Mouse (Mus musculus) embryonic facial prominence, embryonic 15.5 days (tissue): ENCODE measurements around the gene Kif6. TPM values are rescaled to one million over a fixed set of nuclear protein-coding genes. Genes with fewer than 3 reads are reported as not detected.

Experiments used
- ATAC-seq: fragments of 200-750 bp; cut with Nextera tagmentation; 2 replicates; pipeline ENCODE4 v1.8.0; 2017; ENCODE audit warnings: low read depth, moderate TSS enrichment; ENCODE audit not compliant: insufficient number of reproducible peaks, low FRiP score, low TSS enrichment
- H3K27ac ChIP-seq: fragments of 300-500 bp; sonication (generic); replicated peaks from 2 replicates; pipeline ENCODE4 v1.5.1; 2015; ENCODE audit warnings: mild to moderate bottlenecking, inconsistent platforms
- H3K27me3 ChIP-seq: fragments of 300-500 bp; sonication (generic); 2 replicates; pipeline ENCODE4 v1.6.1; 2015; ENCODE audit warnings: inconsistent platforms
- H3K36me3 ChIP-seq: fragments of 300-500 bp; sonication (generic); 2 replicates; pipeline ENCODE4 v1.6.1; 2015; ENCODE audit warnings: mild to moderate bottlenecking, inconsistent platforms
- H3K4me1 ChIP-seq: fragments of 300-500 bp; sonication (generic); 2 replicates; pipeline ENCODE4 v1.6.1; 2015; ENCODE audit warnings: inconsistent platforms
- H3K4me2 ChIP-seq: fragments of 300-500 bp; sonication (generic); replicated peaks from 2 replicates; pipeline ENCODE4 v1.6.1; 2015; ENCODE audit warnings: mild to moderate bottlenecking, inconsistent platforms
- H3K4me3 ChIP-seq: fragments of 300-500 bp; sonication (generic); replicated peaks from 2 replicates; pipeline ENCODE4 v1.5.1; 2015; ENCODE audit warnings: mild to moderate bottlenecking, inconsistent platforms
- H3K9ac ChIP-seq: fragments of 300-500 bp; sonication (generic); 2 replicates; pipeline ENCODE4 v1.6.1; 2015; ENCODE audit warnings: inconsistent platforms
- H3K9me3 ChIP-seq: fragments of 300-500 bp; sonication (generic); replicated peaks from 2 replicates; pipeline ENCODE4 v1.6.1; 2016; ENCODE audit warnings: inconsistent platforms
- WGBS: fragments of 180-500 bp; shearing (Covaris S2); methylation state at CpG from one replicate; pipeline ENCODE4 v1.1.7; 2015; 5-methylcytosine and 5-hydroxymethylcytosine counted together
- polyA plus RNA-seq: library from polyadenylated mRNA; unstranded; fragments of >200 nt; fragmentation: Nextera tagmentation; extraction: Ambion mirVana; gene quantifications from 2 replicates; pipeline ENCODE4 v1.2.1, GENCODE M21; 2015

Gene Kif6
- polyA plus RNA-seq, 1 experiment from 2014 or later = 3.9 TPM

DNA sequence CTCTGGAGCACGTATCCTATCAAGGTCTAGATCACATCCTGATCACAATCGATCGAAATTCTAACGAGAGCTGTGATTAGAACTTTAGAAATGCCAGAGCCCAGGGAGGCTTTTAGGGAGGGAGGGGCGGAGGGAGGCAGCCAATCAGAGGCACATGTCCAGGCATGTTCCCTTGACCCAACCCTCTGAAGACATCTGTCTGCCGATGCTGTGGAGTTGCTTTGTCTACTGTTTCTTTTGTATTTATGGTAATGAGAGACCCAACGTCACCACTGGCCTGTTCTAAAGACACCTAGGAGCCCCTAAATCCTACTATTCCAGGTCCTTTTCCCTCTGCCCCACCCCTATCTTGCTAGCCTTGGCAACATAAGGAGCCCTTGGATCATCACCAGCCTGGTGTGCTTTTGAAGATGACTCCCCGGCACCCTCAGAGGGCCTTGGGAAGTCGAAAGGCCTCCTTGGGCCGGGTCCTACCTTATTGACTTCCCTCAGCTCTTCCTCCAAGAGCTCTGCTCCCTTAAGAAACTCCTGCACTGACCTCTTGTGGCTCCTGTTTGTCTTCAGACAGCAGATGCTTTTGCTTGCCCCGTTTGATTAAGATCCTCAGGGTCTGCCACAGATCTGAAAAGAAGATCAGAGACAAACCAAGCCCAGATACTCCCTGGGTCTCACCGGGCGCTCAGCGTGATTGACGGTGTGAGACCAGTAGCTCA is 261.2 kb downstream of the Kif6 start:
- no peak overlapping the region for H3K27ac ChIP-seq
- H3K4me1 ChIP-seq = no peaks in the 10 kb centered on the region; the same call in 1 of the 2 replicates
- no peak overlapping the region for H3K4me3 ChIP-seq
- H3K4me2 ChIP-seq = no peak overlapping the region
- H3K36me3 ChIP-seq = no peaks in the 10 kb centered on the region
- H3K27me3 ChIP-seq = no peaks in the 10 kb centered on the region
- H3K9ac ChIP-seq = no peak overlapping the region
- ATAC-seq = no peak
- H3K9me3 ChIP-seq = no peaks in the 10 kb centered on the region
- 50% methylated on average over 15 of the region's 15 CpGs for WGBS

DNA sequence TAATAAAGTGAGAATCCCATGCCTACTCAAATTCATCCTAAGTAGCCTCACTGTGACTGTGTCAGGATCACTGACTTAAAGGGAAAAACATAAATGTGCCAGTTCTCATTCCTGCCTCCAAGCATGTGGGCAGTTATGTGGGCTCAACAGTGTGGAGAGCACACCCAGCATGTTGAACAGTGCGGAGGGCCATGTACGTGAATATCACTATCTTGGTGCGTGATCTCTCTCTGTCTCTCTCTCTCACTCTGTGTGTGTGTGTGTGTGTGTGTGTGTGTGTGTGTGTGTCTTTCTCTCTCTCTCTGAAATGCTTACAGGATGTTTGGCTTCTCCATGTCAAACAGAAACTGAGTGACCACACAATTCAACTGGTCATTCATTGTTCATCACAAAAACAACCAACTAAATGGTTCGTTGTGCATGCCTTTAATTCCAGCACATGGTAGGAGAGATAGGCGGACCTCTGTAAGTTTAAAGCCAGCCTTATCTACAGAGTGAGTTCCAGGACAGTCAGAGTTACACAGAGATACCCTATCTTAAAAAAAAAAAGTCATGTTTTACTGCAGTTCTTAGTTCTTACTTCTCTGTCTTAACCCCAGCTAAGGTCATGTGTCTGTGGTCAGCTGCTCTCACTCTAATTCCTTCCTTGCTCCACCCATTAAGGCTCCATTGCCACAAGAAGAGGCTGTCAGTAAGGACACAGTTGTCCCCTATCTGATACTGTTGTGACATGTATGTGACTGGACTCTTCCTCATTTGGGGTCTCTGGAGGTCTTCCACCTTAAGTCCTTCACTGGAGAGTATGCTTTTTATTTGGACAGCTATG is 266.2 kb downstream of the Kif6 start:
- no peak for ATAC-seq
- Histone ChIP-seq H3K4me3 (no peak overlapping the region), H3K36me3 (no peaks in the 10 kb centered on the region), H3K27me3 (no peaks in the 10 kb centered on the region), H3K27ac (no peak overlapping the region), H3K9ac (no peak overlapping the region), H3K9me3 (no peaks in the 10 kb centered on the region), H3K4me1 (0 out of 2 replicates have a peak, but pooled peaks cover 5% of the 10 kb centered on the region), H3K4me2 (no peak overlapping the region)
- WGBS = 84% methylated on average over 5 of the region's 5 CpGs

DNA sequence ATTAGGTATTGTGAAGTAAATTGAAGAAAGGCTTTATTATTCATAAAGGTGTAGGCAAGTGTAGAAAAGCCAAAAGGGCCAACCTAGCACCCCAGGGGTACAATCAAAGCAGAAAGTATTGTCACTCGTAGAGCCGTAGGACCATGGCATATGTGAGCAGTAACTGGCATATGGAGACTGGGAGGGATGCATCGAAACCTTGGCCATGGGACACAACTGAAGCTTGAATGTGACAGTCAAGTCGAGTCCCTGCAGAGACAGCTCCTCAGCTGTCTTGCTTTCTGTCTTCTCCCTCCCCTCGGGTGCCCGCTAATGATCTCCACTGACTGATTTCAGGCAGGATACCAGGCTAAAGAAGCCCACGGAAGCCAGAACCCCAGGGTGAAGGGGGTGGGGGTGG is 266.9 kb downstream of the Kif6 start:
- Histone ChIP-seq H3K9me3 (no peaks in the 10 kb centered on the region), H3K4me1 (0 out of 2 replicates have a peak, but pooled peaks cover 5% of the 10 kb centered on the region), H3K4me2 (no peak overlapping the region), H3K27me3 (no peaks in the 10 kb centered on the region), H3K4me3 (no peak overlapping the region), H3K36me3 (no peaks in the 10 kb centered on the region), H3K27ac (no peak overlapping the region), H3K9ac (no peak overlapping the region)
- ATAC-seq = no peak
- 84% methylated on average over 7 of the region's 7 CpGs for WGBS

DNA sequence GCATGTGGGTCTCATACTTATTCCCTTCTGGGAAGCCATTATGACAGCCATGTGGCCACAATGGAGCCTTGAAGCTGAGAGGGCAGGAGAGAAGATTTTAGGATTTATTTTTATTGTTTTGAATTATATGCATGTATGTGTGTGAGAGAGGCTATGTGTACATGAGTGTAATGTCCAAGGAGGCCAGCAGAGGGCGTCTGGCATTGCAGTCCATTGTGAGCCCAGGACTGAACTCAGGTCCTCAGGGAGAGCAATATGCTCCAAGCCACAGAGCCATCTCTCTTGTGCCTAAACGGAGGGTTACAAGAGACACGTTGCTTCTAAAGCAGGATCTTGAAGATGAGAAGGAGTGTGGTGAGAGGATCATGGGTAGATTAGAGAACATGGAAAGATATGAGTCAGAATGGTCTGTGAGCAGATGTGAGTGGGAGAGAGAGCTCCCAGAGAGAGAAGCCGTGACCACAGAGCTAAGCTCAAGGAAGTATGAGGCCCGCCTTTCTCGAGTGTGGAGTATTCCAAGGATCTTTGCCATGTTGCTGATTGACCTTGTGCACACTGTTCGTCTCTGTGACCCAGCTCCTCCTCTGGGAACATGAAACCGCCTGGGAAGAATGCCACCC is 268.3 kb downstream of the Kif6 start:
- Histone ChIP-seq H3K27ac (no peak overlapping the region), H3K9ac (no peak overlapping the region), H3K27me3 (no peaks in the 10 kb centered on the region), H3K4me2 (no peak overlapping the region), H3K4me3 (no peak overlapping the region), H3K9me3 (no peaks in the 10 kb centered on the region), H3K4me1 (0 out of 2 replicates have a peak, but pooled peaks cover 10% of the 10 kb centered on the region), H3K36me3 (no peaks in the 10 kb centered on the region)
- WGBS = 75% methylated on average over 8 of the region's 8 CpGs
- 0 out of 2 replicates have a peak, but pooled peaks have one; percentile 21 for ATAC-seq

DNA sequence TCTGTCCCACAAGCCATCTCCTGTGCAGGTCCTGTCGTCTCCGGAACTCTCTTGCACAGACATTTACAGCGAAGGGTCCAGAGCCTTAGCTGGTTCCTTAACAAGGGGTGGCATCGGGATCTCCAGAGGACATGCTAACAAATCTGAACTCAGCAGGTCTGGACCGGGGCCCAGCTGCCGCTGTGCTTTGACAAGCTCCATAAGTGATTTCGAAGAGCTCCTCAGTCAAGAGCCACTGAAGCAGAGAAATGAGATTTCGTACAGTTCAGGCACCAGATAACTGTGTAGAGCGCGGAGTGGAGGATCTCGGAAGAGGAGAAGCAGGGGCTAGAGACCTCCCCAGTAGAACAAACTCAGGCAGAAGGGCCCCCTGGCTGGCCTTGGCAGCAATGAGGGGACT is 270.1 kb downstream of the Kif6 start:
- H3K36me3 ChIP-seq = no peaks in the 10 kb centered on the region
- no peaks in the 10 kb centered on the region for H3K27me3 ChIP-seq
- no peak for ATAC-seq
- H3K4me1 ChIP-seq = 0 out of 2 replicates have a peak, but pooled peaks cover 17% of the 10 kb centered on the region
- H3K4me3 ChIP-seq = no peak overlapping the region
- no peak overlapping the region for H3K27ac ChIP-seq
- 80% methylated on average over 11 of the region's 11 CpGs for WGBS
- no peak overlapping the region for H3K4me2 ChIP-seq
- no peak overlapping the region for H3K9ac ChIP-seq
- no peaks in the 10 kb centered on the region for H3K9me3 ChIP-seq

DNA sequence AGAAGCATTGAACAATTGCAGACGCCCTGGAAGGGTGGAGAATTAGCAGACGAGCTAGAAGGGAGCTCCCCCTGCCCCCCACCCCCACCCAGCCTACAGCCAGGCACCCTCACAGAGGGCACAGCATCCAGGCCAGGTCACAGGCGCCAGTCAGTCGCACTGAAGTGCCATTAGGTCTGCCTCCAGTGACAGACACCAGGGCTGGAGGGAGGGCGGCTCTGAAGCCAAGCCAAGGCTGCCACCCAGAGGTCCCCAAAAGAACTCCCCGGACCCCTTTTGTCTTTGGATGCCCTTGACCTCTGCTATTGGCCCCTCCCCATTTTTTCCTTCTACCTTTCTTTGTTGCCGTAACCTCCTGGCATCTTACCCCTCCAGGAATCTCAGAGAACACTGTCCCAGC is 274.7 kb downstream of the Kif6 start:
- 21% methylated on average over 7 of the region's 7 CpGs for WGBS
- H3K27me3 ChIP-seq = no peaks in the 10 kb centered on the region
- H3K27ac ChIP-seq = no peak overlapping the region
- H3K36me3 ChIP-seq = no peaks in the 10 kb centered on the region
- ATAC-seq = no peak
- H3K4me3 ChIP-seq = no peak overlapping the region
- H3K4me2 ChIP-seq = no peak overlapping the region
- H3K9me3 ChIP-seq = no peaks in the 10 kb centered on the region
- H3K4me1 ChIP-seq = 0 out of 2 replicates have a peak, but pooled peaks cover 17% of the 10 kb centered on the region
- H3K9ac ChIP-seq = no peak overlapping the region

DNA sequence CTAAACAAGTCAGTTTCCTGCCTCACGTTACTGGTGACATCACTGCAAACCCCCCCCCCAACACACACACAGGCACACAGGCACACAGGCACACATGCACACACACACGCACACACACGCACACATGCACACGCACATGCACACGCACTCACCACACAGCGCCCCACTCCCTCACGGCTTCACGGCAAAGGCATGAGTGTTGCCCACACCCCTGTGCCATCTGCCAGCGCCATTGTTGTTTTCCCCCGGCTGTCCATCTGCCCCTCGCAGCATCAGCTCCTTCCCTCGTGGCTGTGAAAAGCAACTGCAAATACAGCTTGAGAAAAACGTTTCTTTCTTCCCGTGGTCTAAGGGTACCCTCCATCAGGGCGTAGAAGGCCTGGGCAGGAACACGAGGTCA is 275.9 kb downstream of the Kif6 start:
- no peak overlapping the region for H3K27ac ChIP-seq
- H3K4me2 ChIP-seq = no peak overlapping the region
- no peaks in the 10 kb centered on the region for H3K36me3 ChIP-seq
- no peaks in the 10 kb centered on the region for H3K27me3 ChIP-seq
- H3K9me3 ChIP-seq = no peaks in the 10 kb centered on the region
- 0 out of 2 replicates have a peak, but pooled peaks cover 12% of the 10 kb centered on the region for H3K4me1 ChIP-seq
- H3K9ac ChIP-seq = no peak overlapping the region
- H3K4me3 ChIP-seq = no peak overlapping the region
- WGBS = 86% methylated on average over 16 of the region's 16 CpGs
- no peak for ATAC-seq

DNA sequence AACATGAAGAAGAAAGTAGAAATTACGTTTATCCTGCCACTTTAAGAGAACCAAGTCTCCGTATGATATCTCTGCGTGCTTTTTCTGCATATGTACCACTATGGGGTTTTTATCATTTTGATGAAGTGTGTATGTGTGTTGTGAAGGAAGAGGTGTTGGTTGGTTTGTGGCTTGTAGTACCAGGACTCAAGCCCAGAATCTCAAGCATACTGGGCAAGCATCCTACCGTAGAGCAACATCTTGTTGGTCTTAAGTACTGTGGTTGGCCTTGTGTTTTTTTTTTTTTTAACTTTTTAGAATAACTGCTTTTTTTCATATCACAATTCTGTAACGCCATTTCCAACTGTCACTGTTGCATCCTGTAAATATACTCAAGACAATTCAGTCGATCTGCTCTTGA is 277.5 kb downstream of the Kif6 start:
- Histone ChIP-seq H3K9ac (no peak overlapping the region), H3K4me3 (no peak overlapping the region), H3K27me3 (no peaks in the 10 kb centered on the region), H3K4me2 (no peak overlapping the region), H3K36me3 (no peaks in the 10 kb centered on the region), H3K4me1 (0 out of 2 replicates have a peak, but pooled peaks cover 10% of the 10 kb centered on the region), H3K27ac (no peak overlapping the region), H3K9me3 (no peaks in the 10 kb centered on the region)
- ATAC-seq = no peak
- WGBS = 87% methylated on average over 6 of the region's 6 CpGs

DNA sequence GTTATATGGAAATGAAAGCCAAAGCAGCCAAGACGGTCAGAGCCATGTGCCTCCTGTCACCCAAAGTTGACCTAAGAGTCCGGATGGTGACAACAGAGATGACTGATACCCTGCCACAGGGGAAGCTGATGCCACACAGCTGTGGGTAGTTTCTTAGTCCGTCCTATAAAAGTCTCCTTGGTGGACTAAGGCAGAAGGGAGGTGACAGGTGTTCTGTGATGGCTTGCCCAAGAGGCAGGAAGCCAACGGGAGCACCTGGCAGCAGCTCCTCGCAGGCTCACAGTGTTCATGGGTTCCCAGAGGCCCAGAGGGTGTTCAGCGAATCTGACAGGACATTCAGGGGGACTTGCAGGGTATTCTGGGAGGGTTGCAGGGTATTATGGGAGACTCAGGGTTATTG is 279.5 kb downstream of the Kif6 start:
- no peaks in the 10 kb centered on the region for H3K36me3 ChIP-seq
- no peak overlapping the region for H3K4me2 ChIP-seq
- peaks cover 2% of the 10 kb centered on the region for H3K27me3 ChIP-seq
- H3K4me1 ChIP-seq = 0 out of 2 replicates have a peak, but pooled peaks cover 1% of the 10 kb centered on the region
- WGBS = 68% methylated on average over 6 of the region's 6 CpGs
- no peak overlapping the region for H3K4me3 ChIP-seq
- no peaks in the 10 kb centered on the region for H3K9me3 ChIP-seq
- ATAC-seq = no peak
- no peak overlapping the region for H3K27ac ChIP-seq
- H3K9ac ChIP-seq = no peak overlapping the region

DNA sequence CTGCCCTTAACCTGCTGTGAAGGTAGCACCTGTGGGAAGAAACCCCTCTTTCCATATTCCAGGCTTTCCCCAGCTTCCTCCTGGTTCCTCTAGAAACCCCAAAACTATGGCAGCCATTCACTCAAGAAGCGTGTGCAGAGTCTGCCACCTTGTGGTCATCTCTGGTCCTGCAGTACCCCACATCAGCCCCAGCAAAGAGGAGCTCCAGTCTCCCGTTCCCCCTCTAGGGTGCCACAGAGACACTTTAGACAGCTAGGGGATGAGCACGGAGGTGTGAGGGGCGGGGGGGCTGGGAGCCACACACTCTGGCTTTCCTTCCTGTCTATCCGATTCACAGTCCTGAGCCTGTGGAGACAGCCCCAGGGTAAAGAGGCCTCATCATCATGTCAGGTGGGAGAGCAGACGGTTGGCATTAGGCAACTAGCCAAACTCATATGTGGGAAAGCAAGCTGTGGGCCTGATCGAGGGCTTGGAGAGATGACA is 284.0 kb downstream of the Kif6 start:
- Histone ChIP-seq H3K9ac (no peak overlapping the region), H3K27me3 (peaks cover 15% of the 10 kb centered on the region), H3K36me3 (no peaks in the 10 kb centered on the region), H3K4me2 (no peak overlapping the region), H3K9me3 (no peaks in the 10 kb centered on the region), H3K4me1 (no peaks in the 10 kb centered on the region), H3K27ac (no peak overlapping the region), H3K4me3 (no peak overlapping the region)
- WGBS = 9% methylated on average over 7 of the region's 7 CpGs
- no peak for ATAC-seq

DNA sequence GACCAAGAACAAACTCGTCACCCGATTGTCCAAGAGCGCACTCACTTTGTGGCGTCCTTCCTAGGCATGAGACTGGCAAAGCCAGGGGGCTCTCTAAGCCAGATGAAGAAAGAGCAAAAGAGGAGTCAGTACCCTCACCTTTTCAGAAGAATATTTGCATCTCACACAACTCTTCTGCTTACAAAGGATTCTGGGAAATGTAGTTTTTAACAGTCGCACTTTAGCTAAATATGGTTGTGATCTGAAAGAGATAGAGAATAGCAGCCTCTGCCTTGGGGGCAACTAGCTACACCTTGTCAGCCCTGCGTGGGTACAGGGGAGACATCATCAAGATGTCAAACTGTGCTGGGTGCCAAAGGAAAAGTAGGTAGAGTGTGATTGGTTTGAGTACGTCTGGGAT is 287.7 kb downstream of the Kif6 start:
- Histone ChIP-seq H3K27ac (no peak overlapping the region), H3K4me3 (no peak overlapping the region), H3K4me2 (no peak overlapping the region), H3K4me1 (no peaks in the 10 kb centered on the region), H3K27me3 (peaks cover 15% of the 10 kb centered on the region), H3K9ac (no peak overlapping the region), H3K9me3 (no peaks in the 10 kb centered on the region), H3K36me3 (no peaks in the 10 kb centered on the region)
- 82% methylated on average over 7 of the region's 7 CpGs for WGBS
- ATAC-seq = no peak
